Mouse (Mus musculus) forebrain, embryonic 10.5 days (tissue): ENCODE results near the gene Grb14. TPM values are rescaled to one million over a fixed set of nuclear protein-coding genes. Genes with fewer than 3 reads are reported as not detected.

ENCODE experiments used
- DNase-seq: peaks from one replicate; pipeline ENCODE4 v3.0.0-alpha.2; 2017; ENCODE audit warnings: low spot score; ENCODE audit errors: extremely low spot score
- H3K27ac ChIP-seq: fragments of 300-500 bp; sonication (generic); 2 replicates; pipeline ENCODE4 v1.5.1; 2016; ENCODE audit warnings: mild to moderate bottlenecking
- H3K27me3 ChIP-seq: fragments of 300-500 bp; sonication (generic); 2 replicates; pipeline ENCODE4 v1.6.1; 2016; ENCODE audit warnings: mild to moderate bottlenecking; ENCODE audit not compliant: poor library complexity, severe bottlenecking
- H3K36me3 ChIP-seq: fragments of 300-500 bp; sonication (generic); replicated peaks from 2 replicates; pipeline ENCODE4 v1.6.1; 2016; ENCODE audit warnings: mild to moderate bottlenecking, moderate library complexity
- H3K4me1 ChIP-seq: fragments of 300-500 bp; sonication (generic); 2 replicates; pipeline ENCODE4 v1.6.1; 2016
- H3K4me3 ChIP-seq: fragments of 300-500 bp; sonication (generic); 2 replicates; pipeline ENCODE4 v1.5.1; 2016; ENCODE audit warnings: mild to moderate bottlenecking, moderate library complexity
- H3K9me3 ChIP-seq: fragments of 300-500 bp; sonication (generic); 2 replicates; pipeline ENCODE4 v1.6.1; 2016; ENCODE audit warnings: mild to moderate bottlenecking, moderate library complexity
- WGBS: fragments of 180-500 bp; shearing (Covaris S2); methylation state at CpG from one replicate; pipeline ENCODE4 v1.1.7; 2016; 5-methylcytosine and 5-hydroxymethylcytosine counted together
- polyA plus RNA-seq: library from polyadenylated mRNA; unstranded; fragments of >200 nt; fragmentation: Nextera tagmentation; extraction: Ambion mirVana; gene quantifications from 2 replicates; pipeline ENCODE4 v1.2.1, GENCODE M21; 2016

The Grb14 gene
- polyA plus RNA-seq, 1 experiment from 2014 or later, result 3.5 TPM

- Histone ChIP-seq H3K36me3 (no peaks in the 10 kb centered on the region), H3K9me3 (no peaks in the 10 kb centered on the region), H3K27ac (no peak overlapping the region), H3K4me1 (no peaks in the 10 kb centered on the region), H3K4me3 (no peak overlapping the region), H3K27me3 (no peaks in the 10 kb centered on the region)
- DNase-seq, result no peak
- 98% methylated on average over 3 of the region's 3 CpGs for WGBS
Observed at GRCm38 (mm10) chr2:65010105-65010504, 14.7 kb downstream of the Grb14 start.

GRCm38 (mm10) chr2:65007396-65007795 is 17.4 kb downstream of the Grb14 start:
- H3K4me1 ChIP-seq, result no peaks in the 10 kb centered on the region
- no peaks in the 10 kb centered on the region for H3K9me3 ChIP-seq
- 77% methylated on average over 2 of the region's 2 CpGs for WGBS
- H3K36me3 ChIP-seq, result no peaks in the 10 kb centered on the region
- DNase-seq, result no peak
- H3K4me3 ChIP-seq, result no peak overlapping the region
- H3K27me3 ChIP-seq, result no peaks in the 10 kb centered on the region
- H3K27ac ChIP-seq, result no peak overlapping the region

- Histone ChIP-seq H3K27me3 (no peaks in the 10 kb centered on the region), H3K27ac (no peak overlapping the region), H3K4me1 (no peaks in the 10 kb centered on the region), H3K4me3 (no peak overlapping the region), H3K36me3 (no peaks in the 10 kb centered on the region), H3K9me3 (no peaks in the 10 kb centered on the region)
- no peak for DNase-seq
Observed at GRCm38 (mm10) chr2:65005044-65005443, 19.7 kb downstream of the Grb14 start.

GRCm38 (mm10) chr2:65003433-65003832 is 21.4 kb downstream of the Grb14 start:
- no peak overlapping the region for H3K27ac ChIP-seq
- no peaks in the 10 kb centered on the region for H3K9me3 ChIP-seq
- H3K4me1 ChIP-seq, result no peaks in the 10 kb centered on the region
- 53% methylated on average over 2 of the region's 2 CpGs for WGBS
- no peak for DNase-seq
- no peaks in the 10 kb centered on the region for H3K36me3 ChIP-seq
- no peak overlapping the region for H3K4me3 ChIP-seq
- H3K27me3 ChIP-seq, result no peaks in the 10 kb centered on the region

GRCm38 (mm10) chr2:65002631-65003030 is 22.2 kb downstream of the Grb14 start:
- H3K9me3 ChIP-seq, result no peaks in the 10 kb centered on the region
- no peak for DNase-seq
- no peaks in the 10 kb centered on the region for H3K36me3 ChIP-seq
- no peaks in the 10 kb centered on the region for H3K4me1 ChIP-seq
- H3K27ac ChIP-seq, result no peak overlapping the region
- 86% methylated on average over 3 of the region's 3 CpGs for WGBS
- H3K4me3 ChIP-seq, result no peak overlapping the region
- H3K27me3 ChIP-seq, result no peaks in the 10 kb centered on the region

GRCm38 (mm10) chr2:64995048-64995447 is 29.7 kb downstream of the Grb14 start:
- no peak overlapping the region for H3K4me3 ChIP-seq
- DNase-seq, result no peak
- no peaks in the 10 kb centered on the region for H3K27me3 ChIP-seq
- H3K9me3 ChIP-seq, result no peaks in the 10 kb centered on the region
- 93% methylated on average over 2 of the region's 2 CpGs for WGBS
- no peak overlapping the region for H3K27ac ChIP-seq
- no peaks in the 10 kb centered on the region for H3K4me1 ChIP-seq
- H3K36me3 ChIP-seq, result no peaks in the 10 kb centered on the region

GRCm38 (mm10) chr2:64989426-64990187 is 35.2 kb downstream of the Grb14 start:
- no peaks in the 10 kb centered on the region for H3K27me3 ChIP-seq
- no peak overlapping the region for H3K27ac ChIP-seq
- no peaks in the 10 kb centered on the region for H3K36me3 ChIP-seq
- H3K4me1 ChIP-seq, result no peaks in the 10 kb centered on the region
- no peak overlapping the region for H3K4me3 ChIP-seq
- H3K9me3 ChIP-seq, result no peaks in the 10 kb centered on the region
- no peak for DNase-seq
- WGBS, result 95% methylated on average over 2 of the region's 2 CpGs

GRCm38 (mm10) chr2:64987782-64988181 is 37.0 kb downstream of the Grb14 start:
- no peak for DNase-seq
- Histone ChIP-seq H3K36me3 (no peaks in the 10 kb centered on the region), H3K4me3 (no peak overlapping the region), H3K4me1 (no peaks in the 10 kb centered on the region), H3K9me3 (peaks cover 5% of the 10 kb centered on the region; the same call in 1 of the 2 replicates), H3K27ac (no peak overlapping the region), H3K27me3 (no peaks in the 10 kb centered on the region)
- WGBS, result 87% methylated on average over 3 of the region's 3 CpGs

GRCm38 (mm10) chr2:64975546-64975945 is 49.2 kb downstream of the Grb14 start:
- H3K4me3 ChIP-seq, result no peak overlapping the region
- H3K4me1 ChIP-seq, result peaks cover 14% of the 10 kb centered on the region
- no peaks in the 10 kb centered on the region for H3K27me3 ChIP-seq
- no peak overlapping the region for H3K27ac ChIP-seq
- DNase-seq, result no peak
- WGBS, result 68% methylated on average over 5 of the region's 5 CpGs
- no peaks in the 10 kb centered on the region for H3K9me3 ChIP-seq
- no peaks in the 10 kb centered on the region for H3K36me3 ChIP-seq

GRCm38 (mm10) chr2:64974549-64974948 is 50.2 kb downstream of the Grb14 start:
- 75% methylated on average over 2 of the region's 2 CpGs for WGBS
- no peak overlapping the region for H3K27ac ChIP-seq
- H3K4me3 ChIP-seq, result no peak overlapping the region
- DNase-seq, result no peak
- H3K9me3 ChIP-seq, result no peaks in the 10 kb centered on the region
- H3K4me1 ChIP-seq, result peaks cover 14% of the 10 kb centered on the region
- no peaks in the 10 kb centered on the region for H3K36me3 ChIP-seq
- no peaks in the 10 kb centered on the region for H3K27me3 ChIP-seq

GRCm38 (mm10) chr2:64973819-64974441 is 50.9 kb downstream of the Grb14 start:
- H3K36me3 ChIP-seq, result no peaks in the 10 kb centered on the region
- H3K27ac ChIP-seq, result no peak overlapping the region
- peaks cover 14% of the 10 kb centered on the region for H3K4me1 ChIP-seq
- no peaks in the 10 kb centered on the region for H3K9me3 ChIP-seq
- H3K4me3 ChIP-seq, result no peak overlapping the region
- WGBS, result 85% methylated on average over 10 of the region's 10 CpGs
- DNase-seq, result no peak
- no peaks in the 10 kb centered on the region for H3K27me3 ChIP-seq

- H3K36me3 ChIP-seq, result no peaks in the 10 kb centered on the region
- H3K4me1 ChIP-seq, result peaks cover 14% of the 10 kb centered on the region
- no peak for DNase-seq
- 55% methylated on average over 1 of the region's 1 CpGs for WGBS
- H3K9me3 ChIP-seq, result no peaks in the 10 kb centered on the region
- no peak overlapping the region for H3K4me3 ChIP-seq
- H3K27me3 ChIP-seq, result no peaks in the 10 kb centered on the region
- no peak overlapping the region for H3K27ac ChIP-seq
Observed at GRCm38 (mm10) chr2:64973125-64973524, 51.7 kb downstream of the Grb14 start.

- no peak overlapping the region for H3K27ac ChIP-seq
- H3K27me3 ChIP-seq, result no peaks in the 10 kb centered on the region
- no peak overlapping the region for H3K4me3 ChIP-seq
- DNase-seq, result no peak
- WGBS, result 65% methylated on average over 5 of the region's 5 CpGs
- H3K4me1 ChIP-seq, result peaks cover 25% of the 10 kb centered on the region
- no peaks in the 10 kb centered on the region for H3K9me3 ChIP-seq
- no peaks in the 10 kb centered on the region for H3K36me3 ChIP-seq
Observed at GRCm38 (mm10) chr2:64971828-64972227, 53.0 kb downstream of the Grb14 start.
